Mouse (Mus musculus): Measurements from ENCODE around the gene Epha2. TPM values are rescaled to one million over a fixed set of nuclear protein-coding genes. Genes with fewer than 3 reads are reported as not detected.

Epha2 gene
- polyA plus RNA-seq, 1 experiment from 2014 or later = 0.03 TPM

Other genes starting within 250 kb of the Epha2 start
- 1.5 to 4.5 TPM (median 3.1 TPM) in 3 replicates for gene Crocc, start 240.7 kb upstream of the Epha2 start, polyA plus RNA-seq (2018)
- gene Necap2, start 222.9 kb upstream of the Epha2 start, polyA plus RNA-seq (2018) = 143 to 205 TPM (median 159 TPM) in 3 replicates
- gene Spata21, start 212.9 kb upstream of the Epha2 start, polyA plus RNA-seq (2018) = not detected in 3 replicates
- gene Szrd1, start 161.5 kb upstream of the Epha2 start, polyA plus RNA-seq (2018) = 80.7 to 108 TPM (median 104 TPM) in 3 replicates
- 11.6 to 18.7 TPM (median 16.1 TPM) in 3 replicates for gene Fbxo42, start 153.3 kb upstream of the Epha2 start, polyA plus RNA-seq (2018)
- 0.22 to 1.3 TPM in 2 of 3 replicates, not detected in the other for gene Rsg1, start 87.3 kb upstream of the Epha2 start, polyA plus RNA-seq (2018)
- gene Arhgef19, start 61.7 kb upstream of the Epha2 start, polyA plus RNA-seq (2018) = 0.35 TPM in 1 of 3 replicates, not detected in the others
- gene Fam131c, start 67.0 kb downstream of the Epha2 start, polyA plus RNA-seq (2018) = not detected in 3 replicates
- not detected in 3 replicates for gene Clcnka, start 97.5 kb downstream of the Epha2 start, polyA plus RNA-seq (2018)
- not detected in 3 replicates for gene Clcnkb, start 114.8 kb downstream of the Epha2 start, polyA plus RNA-seq (2018)
- not detected in 3 replicates for gene Hspb7, start 119.5 kb downstream of the Epha2 start, polyA plus RNA-seq (2018)
- gene Srarp, start 134.9 kb downstream of the Epha2 start, polyA plus RNA-seq (2018) = not detected in 3 replicates
- 10.7 to 11.7 TPM (median 11.6 TPM) in 3 replicates for gene Zbtb17, start 143.4 kb downstream of the Epha2 start, polyA plus RNA-seq (2018)
- gene Spen, start 237.4 kb downstream of the Epha2 start, polyA plus RNA-seq (2018) = 18.2 to 31.4 TPM (median 19.2 TPM) in 3 replicates